Mouse (Mus musculus) megakaryocyte, embryonic 14.5 days (primary cell): ENCODE measurements around the gene Hhat. TPM values are rescaled to one million over a fixed set of nuclear protein-coding genes. Genes with fewer than 3 reads are reported as not detected.
A peak's percentile ranks its signal among the peaks of the same experiment; 100 is the strongest.

ENCODE experiments used
- H3K27me3 ChIP-seq: replicated peaks from 2 replicates; pipeline ENCODE3; 2012; ENCODE audit warnings: inconsistent platforms
- H3K36me3 ChIP-seq: replicated peaks from 2 replicates; pipeline ENCODE3; 2012; ENCODE audit warnings: low read length, inconsistent platforms, mixed read lengths
- H3K4me1 ChIP-seq: 2 replicates; pipeline ENCODE4 v1.6.1; 2012; ENCODE audit warnings: inconsistent platforms
- H3K4me3 ChIP-seq: replicated peaks from 2 replicates; pipeline ENCODE3; 2012; ENCODE audit warnings: moderate library complexity, mild to moderate bottlenecking, inconsistent platforms
- H3K9me3 ChIP-seq: 2 replicates; pipeline ENCODE4 v1.6.1; 2012; ENCODE audit warnings: inconsistent platforms
- FLI1 ChIP-seq: IDR thresholded peaks from 2 replicates; pipeline ENCODE4 v1.6.1; 2012; ENCODE audit warnings: low read length, inconsistent platforms, mixed read lengths
- GATA1 ChIP-seq: IDR thresholded peaks from 3 replicates; pipeline ENCODE4 v1.6.1; 2012; ENCODE audit warnings: mixed read lengths, low read length, inconsistent platforms, borderline replicate concordance
- polyA plus RNA-seq: library from polyadenylated mRNA; stranded (reverse); fragments of >175 nt; gene quantifications from 2 replicates; pipeline ENCODE4 v1.2.3, GENCODE M21; 2012; ENCODE audit warnings: low replicate concordance; ENCODE audit not compliant: insufficient read depth

Hhat gene
- polyA plus RNA-seq, 1 experiment, result 0.03 TPM

GRCm38 (mm10) chr1:192519713-192520112 lies 251.3 kb downstream of the Hhat start:
- H3K27me3 ChIP-seq, result peaks cover 51% of the 10 kb centered on the region
- H3K9me3 ChIP-seq, result peaks cover 4% of the 10 kb centered on the region
- TF ChIP-seq FLI1, result no peak
- TF ChIP-seq GATA1, result no peak

GRCm38 (mm10) chr1:192515373-192515772 lies 255.7 kb downstream of the Hhat start:
- TF ChIP-seq GATA1, result no peak
- no peak for TF ChIP-seq FLI1
- peaks cover 23% of the 10 kb centered on the region for H3K27me3 ChIP-seq
- H3K4me3 ChIP-seq, result no peak overlapping the region
- peaks cover 4% of the 10 kb centered on the region for H3K9me3 ChIP-seq
- no peaks in the 10 kb centered on the region for H3K36me3 ChIP-seq
- peaks cover 9% of the 10 kb centered on the region; the same call in 1 of the 2 replicates for H3K4me1 ChIP-seq

More at GRCm38 (mm10) chr1:192519713-192520112, 251.3 kb downstream of the Hhat start:
- peaks cover 40% of the 10 kb centered on the region for H3K4me1 ChIP-seq
- no peaks in the 10 kb centered on the region for H3K36me3 ChIP-seq
- H3K4me3 ChIP-seq, result no peak overlapping the region

GRCm38 (mm10) chr1:192512821-192513220 lies 258.2 kb downstream of the Hhat start:
- no peak for TF ChIP-seq FLI1
- no peak for TF ChIP-seq GATA1
- peaks cover 10% of the 10 kb centered on the region; the same call in 1 of the 2 replicates for H3K4me1 ChIP-seq
- H3K27me3 ChIP-seq, result peaks cover 20% of the 10 kb centered on the region
- peaks cover 4% of the 10 kb centered on the region for H3K9me3 ChIP-seq
- H3K36me3 ChIP-seq, result no peaks in the 10 kb centered on the region
- no peak overlapping the region for H3K4me3 ChIP-seq

- Histone ChIP-seq H3K27me3 (peaks cover 22% of the 10 kb centered on the region), H3K4me1 (peaks cover 12% of the 10 kb centered on the region), H3K9me3 (peaks cover 22% of the 10 kb centered on the region), H3K36me3 (no peaks in the 10 kb centered on the region), H3K4me3 (peak overlapping the region; percentile 1)
- TF ChIP-seq FLI1, result no peak
- no peak for TF ChIP-seq GATA1
These were observed 267.4 kb downstream of the Hhat start for GRCm38 (mm10) chr1:192503651-192504050.

- Histone ChIP-seq H3K9me3 (peaks cover 22% of the 10 kb centered on the region), H3K4me3 (no peak overlapping the region), H3K36me3 (no peaks in the 10 kb centered on the region), H3K27me3 (peaks cover 22% of the 10 kb centered on the region), H3K4me1 (peaks cover 14% of the 10 kb centered on the region)
- TF ChIP-seq FLI1 (no peak), GATA1 (no peak)
These were observed 268.2 kb downstream of the Hhat start for GRCm38 (mm10) chr1:192502835-192503234.

- peaks cover 18% of the 10 kb centered on the region for H3K9me3 ChIP-seq
- H3K27me3 ChIP-seq, result peaks cover 20% of the 10 kb centered on the region
- peaks cover 15% of the 10 kb centered on the region for H3K4me1 ChIP-seq
- no peaks in the 10 kb centered on the region for H3K36me3 ChIP-seq
- no peak for TF ChIP-seq FLI1
- TF ChIP-seq GATA1, result no peak
- H3K4me3 ChIP-seq, result peak overlapping the region; percentile 57
These were observed 269.0 kb downstream of the Hhat start for GRCm38 (mm10) chr1:192502016-192502415.

- TF ChIP-seq GATA1 (no peak), FLI1 (no peak)
- peaks cover 15% of the 10 kb centered on the region; the same call in 1 of the 2 replicates for H3K9me3 ChIP-seq
- peaks cover 15% of the 10 kb centered on the region for H3K4me1 ChIP-seq
- H3K4me3 ChIP-seq, result no peak overlapping the region
- no peaks in the 10 kb centered on the region for H3K36me3 ChIP-seq
- H3K27me3 ChIP-seq, result peaks cover 18% of the 10 kb centered on the region
These were observed 273.5 kb downstream of the Hhat start for GRCm38 (mm10) chr1:192497505-192497904.

- Histone ChIP-seq H3K9me3 (no peaks in the 10 kb centered on the region), H3K4me3 (no peak overlapping the region), H3K36me3 (no peaks in the 10 kb centered on the region), H3K27me3 (peaks cover 27% of the 10 kb centered on the region), H3K4me1 (peaks cover 5% of the 10 kb centered on the region; the same call in 1 of the 2 replicates)
- no peak for TF ChIP-seq FLI1
- no peak for TF ChIP-seq GATA1
These were observed 280.9 kb downstream of the Hhat start for GRCm38 (mm10) chr1:192489908-192490825.

- Histone ChIP-seq H3K4me1 (peaks cover 5% of the 10 kb centered on the region; the same call in 1 of the 2 replicates), H3K9me3 (no peaks in the 10 kb centered on the region), H3K27me3 (peaks cover 22% of the 10 kb centered on the region), H3K4me3 (no peak overlapping the region), H3K36me3 (no peaks in the 10 kb centered on the region)
- TF ChIP-seq FLI1, result no peak
- TF ChIP-seq GATA1, result no peak
These were observed 283.5 kb downstream of the Hhat start for GRCm38 (mm10) chr1:192487571-192487970.

GRCm38 (mm10) chr1:192485030-192485429 lies 286.0 kb downstream of the Hhat start:
- Histone ChIP-seq H3K4me1 (peaks cover 1% of the 10 kb centered on the region; the same call in 1 of the 2 replicates), H3K4me3 (no peak overlapping the region), H3K36me3 (no peaks in the 10 kb centered on the region), H3K27me3 (peaks cover 25% of the 10 kb centered on the region), H3K9me3 (no peaks in the 10 kb centered on the region)
- TF ChIP-seq GATA1 (no peak), FLI1 (no peak)
